Mouse (Mus musculus) right cerebral cortex, postnatal 25 days (tissue): ENCODE results near the gene Hoxb5.

Experiments
- DNase-seq: peaks from one replicate; pipeline ENCODE4 v3.0.0; 2022

Gene Hoxb5

GRCm38 (mm10) chr11:96303151-96304099, at the start of gene Hoxb5:
TSS of gene Hoxb5 (plus strand) at chr11:96303336.
- DNase-seq: no peak

DNA sequence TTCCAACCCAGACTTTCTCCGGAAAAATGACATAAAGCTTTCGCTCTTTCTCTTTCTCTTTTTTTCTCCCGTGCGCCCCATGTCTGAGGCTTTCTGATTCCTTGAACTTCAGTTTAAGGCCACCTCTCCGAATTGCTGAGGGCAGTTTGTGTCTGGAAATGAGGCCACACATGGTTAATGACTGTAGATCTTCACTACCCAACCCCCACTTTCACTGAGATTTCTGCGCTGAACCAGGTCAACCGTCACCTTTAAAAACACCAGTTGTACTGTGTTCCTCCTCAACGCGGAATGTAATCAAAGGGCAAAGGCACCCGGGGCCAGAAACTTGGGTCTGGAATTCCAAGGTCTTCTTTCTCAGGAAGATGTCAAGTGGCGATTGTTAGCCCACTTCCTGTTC, 48.9 kb upstream of the Hoxb5 start:
- DNase-seq: no peak

- no peak for DNase-seq
Observed at GRCm38 (mm10) chr11:96255111-96255995, 47.8 kb upstream of the Hoxb5 start.

- no peak for DNase-seq
Observed at GRCm38 (mm10) chr11:96255996-96256445, 47.1 kb upstream of the Hoxb5 start.

- no peak for DNase-seq
Observed at GRCm38 (mm10) chr11:96257141-96257540, 46.0 kb upstream of the Hoxb5 start.

DNA sequence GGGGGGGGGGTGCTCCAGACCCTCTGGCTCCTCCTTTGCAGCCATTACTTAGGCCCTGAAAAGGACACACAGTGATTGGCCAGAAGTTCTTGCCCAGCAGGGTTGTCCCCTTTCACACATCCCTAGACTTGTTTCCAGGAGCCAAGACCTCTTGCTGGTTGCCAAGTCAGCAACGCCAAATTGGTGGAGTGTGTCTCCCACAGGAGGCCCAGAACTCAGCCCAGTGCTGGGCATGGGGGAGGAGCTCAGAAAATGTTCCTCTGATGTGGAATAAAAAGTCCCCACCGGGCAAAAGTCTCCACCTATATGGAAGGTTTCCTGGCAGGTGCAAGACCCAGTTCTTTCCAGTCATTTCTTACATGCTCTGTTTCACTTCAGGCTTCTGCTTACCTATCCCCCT, 44.1 kb upstream of the Hoxb5 start:
- DNase-seq: no peak

DNA sequence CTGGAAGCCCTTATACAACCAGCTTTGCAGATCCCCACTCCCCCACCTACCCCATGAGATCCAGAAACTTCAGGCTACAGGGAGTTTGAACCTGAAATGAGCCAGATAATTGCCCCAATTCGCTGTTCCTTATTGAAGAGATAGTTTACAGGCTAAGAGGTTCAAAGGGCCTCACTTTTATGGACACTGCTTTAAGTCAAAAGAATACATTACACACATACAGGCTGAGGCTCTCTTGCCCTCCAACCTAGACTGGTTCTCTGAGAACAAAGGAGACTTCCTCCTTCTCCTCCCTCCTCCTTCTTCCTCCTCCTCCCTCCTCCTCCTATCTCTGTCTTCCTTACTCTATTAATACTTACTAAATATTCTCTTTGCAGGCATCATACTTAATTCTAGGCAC, 43.6 kb upstream of the Hoxb5 start:
- DNase-seq: no peak

- no peak for DNase-seq
Observed at GRCm38 (mm10) chr11:96260310-96260970, 42.7 kb upstream of the Hoxb5 start.

GRCm38 (mm10) chr11:96261323-96261890, 41.7 kb upstream of the Hoxb5 start:
- no peak for DNase-seq

GRCm38 (mm10) chr11:96262262-96262830, 40.8 kb upstream of the Hoxb5 start:
- no peak for DNase-seq

GRCm38 (mm10) chr11:96263636-96264389, 39.3 kb upstream of the Hoxb5 start:
- no peak for DNase-seq

- DNase-seq: no peak
Observed at GRCm38 (mm10) chr11:96264390-96265020, 38.6 kb upstream of the Hoxb5 start.

- DNase-seq: no peak
Observed at GRCm38 (mm10) chr11:96265954-96266353, 37.2 kb upstream of the Hoxb5 start.

DNA sequence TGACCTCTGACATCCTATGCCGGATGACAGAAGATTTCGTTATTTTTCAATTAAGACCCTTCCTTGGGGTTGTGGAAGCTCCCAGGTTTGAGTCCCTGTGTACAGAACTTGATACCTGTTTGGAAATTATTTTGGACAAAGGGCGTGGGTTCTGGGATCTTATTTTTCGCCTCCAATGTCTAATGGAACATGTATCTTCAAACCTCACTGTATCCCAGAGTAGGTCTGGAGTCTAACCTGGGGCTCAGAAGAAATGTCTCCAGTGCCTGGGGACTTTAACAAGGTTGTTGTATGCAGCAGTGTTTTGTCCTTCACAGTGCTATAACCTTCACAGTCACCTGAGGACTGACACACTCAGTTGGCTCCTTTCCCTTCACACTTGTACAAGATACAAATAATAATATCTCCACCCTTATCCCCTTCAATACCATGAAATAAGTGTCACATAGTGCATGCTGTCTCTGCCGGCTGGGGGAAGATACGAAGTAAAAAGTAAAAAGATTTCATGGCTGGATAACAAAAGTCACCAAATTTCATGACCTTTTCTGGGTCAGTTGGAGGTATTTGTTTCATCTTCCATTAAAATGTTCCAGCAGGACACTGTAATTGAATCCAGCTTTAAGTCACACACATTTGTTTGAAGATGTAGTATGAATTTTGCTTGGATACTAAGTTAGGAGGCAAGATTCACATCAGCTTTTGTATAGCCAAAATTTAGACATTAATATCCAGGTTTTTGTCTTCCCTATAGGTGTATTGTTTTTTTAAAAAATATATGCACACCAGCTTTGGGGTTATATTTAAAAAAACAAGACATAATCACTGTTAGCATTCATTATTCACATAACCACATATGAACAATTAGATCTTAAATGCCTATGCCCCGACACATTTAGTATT, 35.9 kb upstream of the Hoxb5 start:
- DNase-seq: no peak

GRCm38 (mm10) chr11:96268031-96268745, 34.9 kb upstream of the Hoxb5 start:
- no peak for DNase-seq

GRCm38 (mm10) chr11:96269869-96270268, 33.3 kb upstream of the Hoxb5 start:
- DNase-seq: no peak

- DNase-seq: no peak
Observed at GRCm38 (mm10) chr11:96270996-96271540, 32.1 kb upstream of the Hoxb5 start, which contains the start of gene Hoxb9. TSS of gene Hoxb9 (plus strand) at chr11:96271457.

- no peak for DNase-seq
Observed at GRCm38 (mm10) chr11:96271541-96272011, 31.6 kb upstream of the Hoxb5 start.
